Mouse (Mus musculus) heart, postnatal 4 days (tissue): ENCODE measurements at regions not wholly inside any gene's neighbourhood (a gene's known extent, or its start where the extent isn't known, plus 50 kb on each side); places are given as distances from the start of the nearest gene placed in this dataset.

Source experiments
- DNase-seq: peaks from one replicate; pipeline ENCODE4 v3.0.0; 2021

DNA sequence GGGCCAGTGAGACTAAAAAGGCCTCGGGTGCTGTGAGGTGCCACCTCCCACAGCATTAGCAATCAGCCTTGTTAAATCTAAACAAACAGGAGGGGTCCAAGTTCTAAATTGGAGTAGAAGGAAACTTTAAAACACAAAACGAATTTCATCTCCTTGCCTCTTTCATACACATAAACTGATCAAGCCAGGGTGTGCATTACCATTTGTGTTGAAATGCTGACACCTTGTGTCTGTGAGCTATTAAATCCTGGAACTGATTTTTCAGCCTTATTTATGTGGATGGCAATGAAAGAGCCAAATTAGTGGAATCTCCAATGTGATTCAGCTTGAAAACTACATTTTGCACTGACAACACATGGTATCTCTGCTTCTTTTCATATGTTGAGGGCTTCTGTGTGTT lies 114.8 kb downstream of the Pcsk1 start:
- no peak for DNase-seq

- DNase-seq: no peak
Measured at GRCm38 (mm10) chr13:75223944-75224343, 134.3 kb downstream of the Pcsk1 start.

GRCm38 (mm10) chr13:75225581-75226297 lies 136.1 kb downstream of the Pcsk1 start:
- no peak for DNase-seq

GRCm38 (mm10) chr13:75227616-75228277 lies 138.1 kb downstream of the Pcsk1 start:
- DNase-seq: peak; percentile 69

- DNase-seq: peak; percentile 7
Measured at GRCm38 (mm10) chr13:75236424-75236823, 146.8 kb downstream of the Pcsk1 start.
